Mouse (Mus musculus) neural tube, embryonic 11.5 days (tissue): Measurements from ENCODE around the gene Ybx2. TPM values are rescaled to one million over a fixed set of nuclear protein-coding genes. Genes with fewer than 3 reads are reported as not detected.
A peak's percentile ranks its signal among the peaks of the same experiment; 100 is the strongest.

Experiments used
- ATAC-seq: fragments of 200-750 bp; cut with Nextera tagmentation; 2 replicates; pipeline ENCODE4 v1.8.0; 2017; ENCODE audit warnings: moderate number of reproducible peaks, mild to moderate bottlenecking, moderate TSS enrichment, moderate library complexity; ENCODE audit not compliant: insufficient read depth, low FRiP score, low TSS enrichment
- DNase-seq: peaks from one replicate; pipeline ENCODE4 v3.0.0-alpha.2; 2015; ENCODE audit warnings: low spot score
- H3K27ac ChIP-seq: fragments of 300-500 bp; sonication (generic); 2 replicates; pipeline ENCODE4 v1.5.1; 2014; ENCODE audit warnings: low read depth, mild to moderate bottlenecking, low read length
- H3K27me3 ChIP-seq: fragments of 300-500 bp; sonication (generic); 2 replicates; pipeline ENCODE4 v1.6.1; 2014; ENCODE audit warnings: mild to moderate bottlenecking, low read length, mixed read lengths; ENCODE audit not compliant: control insufficient read depth, insufficient read depth
- H3K36me3 ChIP-seq: fragments of 300-500 bp; sonication (generic); 2 replicates; pipeline ENCODE4 v1.6.1; 2014; ENCODE audit warnings: mild to moderate bottlenecking, low read length, moderate library complexity, mixed read lengths; ENCODE audit not compliant: control insufficient read depth, insufficient read depth
- H3K4me1 ChIP-seq: fragments of 300-500 bp; sonication (generic); 2 replicates; pipeline ENCODE4 v1.6.1; 2014; ENCODE audit warnings: low read length, mixed read lengths; ENCODE audit not compliant: control insufficient read depth, insufficient read depth
- H3K4me2 ChIP-seq: fragments of 300-500 bp; sonication (generic); 2 replicates; pipeline ENCODE4 v1.6.1; 2014; ENCODE audit warnings: low read depth, mild to moderate bottlenecking, moderate library complexity
- H3K4me3 ChIP-seq: fragments of 300-500 bp; sonication (generic); 2 replicates; pipeline ENCODE4 v1.5.1; 2014; ENCODE audit warnings: low read depth, low read length
- H3K9ac ChIP-seq: fragments of 300-500 bp; sonication (generic); 2 replicates; pipeline ENCODE4 v1.6.1; 2014; ENCODE audit warnings: mild to moderate bottlenecking, low read length
- H3K9me3 ChIP-seq: fragments of 300-500 bp; sonication (generic); 2 replicates; pipeline ENCODE4 v1.6.1; 2016; ENCODE audit warnings: low read length; ENCODE audit not compliant: control insufficient read depth
- WGBS: fragments of 180-500 bp; shearing (Covaris S2); extraction: QIAGEN DNeasy Blood & Tissue Kit; methylation state at CpG from one replicate; pipeline ENCODE4 v1.1.7; 2014; 5-methylcytosine and 5-hydroxymethylcytosine counted together
- polyA plus RNA-seq: library from polyadenylated mRNA; unstranded; fragments of >200 nt; fragmentation: Nextera tagmentation; extraction: Ambion mirVana; gene quantifications from 2 replicates; pipeline ENCODE4 v1.2.1, GENCODE M21; 2014

Ybx2 gene
- polyA plus RNA-seq, 1 experiment from 2014 or later, result 3.4 TPM

DNA sequence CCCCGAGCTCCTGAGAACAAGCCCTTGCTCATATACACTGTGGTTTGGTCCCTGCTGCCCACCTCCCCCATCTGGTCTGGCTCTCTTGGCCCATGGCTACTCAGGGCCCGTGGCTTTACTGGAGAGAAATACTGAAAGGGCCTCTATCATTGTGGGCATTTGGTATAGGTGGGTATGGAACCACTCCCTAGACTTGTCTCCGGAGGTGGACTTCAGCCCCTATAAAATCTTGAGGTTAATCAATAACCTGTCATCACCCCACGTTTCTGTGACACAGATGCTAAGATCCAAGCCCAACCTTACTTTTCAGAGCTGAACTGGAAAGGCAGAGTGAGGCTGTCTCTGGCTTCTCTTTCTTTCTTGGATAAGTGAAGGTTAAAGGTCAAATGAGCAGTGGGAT is 33.2 kb downstream of the Ybx2 start:
- Histone ChIP-seq H3K4me1 (peaks cover 3% of the 10 kb centered on the region; the same call in 1 of the 2 replicates), H3K9ac (no peak overlapping the region), H3K9me3 (no peaks in the 10 kb centered on the region), H3K4me3 (no peak overlapping the region), H3K36me3 (peaks cover 6% of the 10 kb centered on the region), H3K27ac (no peak overlapping the region), H3K27me3 (peaks cover 41% of the 10 kb centered on the region), H3K4me2 (no peak overlapping the region)
- WGBS, result 90% methylated on average over 4 of the region's 4 CpGs
- ATAC-seq (no peak), DNase-seq (no peak)

- H3K27ac ChIP-seq, result no peak overlapping the region
- no peak overlapping the region for H3K4me3 ChIP-seq
- no peak for DNase-seq
- H3K36me3 ChIP-seq, result peaks cover 13% of the 10 kb centered on the region
- WGBS, result 88% methylated on average over 6 of the region's 6 CpGs
- H3K4me1 ChIP-seq, result peaks cover 3% of the 10 kb centered on the region; the same call in 1 of the 2 replicates
- no peak overlapping the region for H3K4me2 ChIP-seq
- H3K9me3 ChIP-seq, result no peaks in the 10 kb centered on the region
- H3K27me3 ChIP-seq, result peaks cover 26% of the 10 kb centered on the region
- H3K9ac ChIP-seq, result no peak overlapping the region
- no peak for ATAC-seq
Measured at GRCm38 (mm10) chr11:69970222-69970621, 34.6 kb downstream of the Ybx2 start.

DNA sequence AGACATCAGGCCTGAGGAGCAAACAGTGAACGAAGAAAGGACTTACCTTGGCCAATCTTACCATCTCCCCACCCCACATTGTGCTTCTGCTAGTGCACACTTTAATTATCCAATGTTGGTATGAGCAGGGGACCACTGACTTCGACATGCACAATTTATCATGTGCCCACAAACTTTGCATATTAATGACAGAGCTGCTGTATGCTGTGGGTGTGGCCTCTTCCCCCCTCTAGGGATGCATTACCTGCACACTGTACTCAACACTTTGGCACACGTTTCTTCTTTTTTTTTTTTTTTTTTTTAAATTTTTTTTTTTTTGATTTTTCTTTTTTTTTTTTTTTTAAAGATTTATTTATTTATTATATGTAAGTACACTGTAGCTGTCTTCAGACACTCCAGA is 35.2 kb downstream of the Ybx2 start:
- Histone ChIP-seq H3K27me3 (peaks cover 21% of the 10 kb centered on the region), H3K9me3 (no peaks in the 10 kb centered on the region), H3K9ac (no peak overlapping the region), H3K4me3 (no peak overlapping the region), H3K27ac (no peak overlapping the region), H3K4me2 (no peak overlapping the region), H3K4me1 (peaks cover 3% of the 10 kb centered on the region; the same call in 1 of the 2 replicates), H3K36me3 (peaks cover 16% of the 10 kb centered on the region)
- 93% methylated on average over 3 of the region's 3 CpGs for WGBS
- no peak for DNase-seq
- no peak for ATAC-seq

- no peak for ATAC-seq
- Histone ChIP-seq H3K9me3 (no peaks in the 10 kb centered on the region), H3K36me3 (peaks cover 14% of the 10 kb centered on the region), H3K4me1 (no peaks in the 10 kb centered on the region), H3K27me3 (no peaks in the 10 kb centered on the region), H3K4me3 (no peak overlapping the region), H3K27ac (no peak overlapping the region), H3K4me2 (no peak overlapping the region), H3K9ac (no peak overlapping the region)
- no peak for DNase-seq
- WGBS, result 93% methylated on average over 2 of the region's 2 CpGs
Measured at GRCm38 (mm10) chr11:69974907-69975306, 39.3 kb downstream of the Ybx2 start.

- Histone ChIP-seq H3K36me3 (peaks cover 14% of the 10 kb centered on the region), H3K27ac (no peak overlapping the region), H3K4me3 (no peak overlapping the region), H3K9me3 (no peaks in the 10 kb centered on the region), H3K27me3 (no peaks in the 10 kb centered on the region), H3K4me2 (no peak overlapping the region), H3K4me1 (no peaks in the 10 kb centered on the region), H3K9ac (no peak overlapping the region)
- DNase-seq, result no peak
- ATAC-seq, result no peak
- 86% methylated on average over 4 of the region's 4 CpGs for WGBS
Measured at GRCm38 (mm10) chr11:69976271-69976670, 40.7 kb downstream of the Ybx2 start.

- peak overlapping the region; percentile 97 for H3K27ac ChIP-seq
- ATAC-seq (no peak), DNase-seq (no peak)
- 4% methylated on average over 16 of the region's 16 CpGs for WGBS
- peak overlapping the region; percentile 90 for H3K9ac ChIP-seq
- peaks cover 8% of the 10 kb centered on the region for H3K4me1 ChIP-seq
- H3K4me3 ChIP-seq, result peak overlapping the region; percentile 86
- no peaks in the 10 kb centered on the region for H3K27me3 ChIP-seq
- peak overlapping the region; percentile 84 for H3K4me2 ChIP-seq
- peaks cover 11% of the 10 kb centered on the region for H3K36me3 ChIP-seq
- H3K9me3 ChIP-seq, result no peaks in the 10 kb centered on the region
Measured at GRCm38 (mm10) chr11:69979827-69980195, 44.2 kb downstream of the Ybx2 start.

GRCm38 (mm10) chr11:69980196-69981140 is 44.9 kb downstream of the Ybx2 start:
- whole genome bisulfite sequencing, result under 1% methylated on average over 51 of the region's 60 CpGs
- peaks cover 8% of the 10 kb centered on the region for H3K4me1 ChIP-seq
- ATAC-seq (peak; percentile 87), DNase-seq (peak; percentile 99)
- H3K27me3 ChIP-seq, result no peaks in the 10 kb centered on the region
- peak overlapping the region; percentile 86 for H3K4me3 ChIP-seq
- H3K36me3 ChIP-seq, result peaks cover 13% of the 10 kb centered on the region
- peak overlapping the region; percentile 97 for H3K27ac ChIP-seq
- H3K4me2 ChIP-seq, result peak overlapping the region; percentile 84
- H3K9me3 ChIP-seq, result no peaks in the 10 kb centered on the region
- peak overlapping the region; percentile 90 for H3K9ac ChIP-seq

DNA sequence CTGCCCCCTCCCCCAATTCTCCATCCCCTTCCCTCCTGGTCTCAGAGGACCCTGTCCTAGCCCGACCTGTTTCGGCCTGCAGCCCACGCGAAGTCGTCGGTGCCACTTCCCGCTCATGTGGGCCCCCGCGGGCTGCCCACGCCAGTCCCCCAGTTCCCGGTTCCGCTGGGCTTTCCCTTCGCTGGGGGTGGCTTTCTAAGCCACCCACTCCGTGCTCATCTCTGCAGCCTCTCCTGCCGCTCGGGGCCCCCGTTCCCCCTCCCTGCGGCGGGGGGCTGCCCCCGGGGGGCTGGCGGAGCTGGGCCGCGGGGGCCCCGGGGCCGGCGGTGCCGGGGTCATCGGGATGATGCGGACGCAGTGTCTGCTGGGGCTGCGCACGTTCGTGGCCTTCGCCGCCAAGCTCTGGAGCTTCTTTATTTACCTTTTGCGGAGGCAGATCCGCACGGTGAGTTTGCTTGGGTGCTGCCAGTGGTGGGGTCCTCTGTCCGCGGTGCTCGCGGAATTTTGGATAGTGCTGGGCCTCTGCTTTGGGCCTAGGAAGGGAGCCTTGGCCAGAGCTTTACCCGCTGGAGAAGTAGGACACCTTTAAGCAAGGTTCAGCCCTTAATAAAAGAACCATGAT is 45.7 kb downstream of the Ybx2 start, which contains the start of gene Ctdnep1:
Gene Ctdnep1, plus strand, starts transcription at position 16 of the 622 bp plus-strand sequence.
- DNase-seq (no peak), ATAC-seq (peak; percentile 65)
- no peaks in the 10 kb centered on the region for H3K9me3 ChIP-seq
- peaks cover 12% of the 10 kb centered on the region for H3K36me3 ChIP-seq
- H3K4me3 ChIP-seq, result peak within 1 kb of the TSS; percentile 86
- peak within 1 kb of the TSS; percentile 97 for H3K27ac ChIP-seq
- peak within 1 kb of the TSS; percentile 84 for H3K4me2 ChIP-seq
- WGBS, result under 1% methylated on average over 33 of the region's 43 CpGs
- no peaks in the 10 kb centered on the region for H3K27me3 ChIP-seq
- peaks cover 8% of the 10 kb centered on the region for H3K4me1 ChIP-seq
- peak within 1 kb of the TSS; percentile 90 for H3K9ac ChIP-seq
